In genomic region chr2:28976635-28977034, GRCm38 (mm10) we compare ENCODE assay signal across 8 mouse cellular contexts.
A peak's percentile ranks its signal among the peaks of the same experiment; 100 is the strongest.
DNase-seq lines count a peak whose midpoint lies in the region; ATAC-seq and TF ChIP-seq lines count a peak whose summit lies in the region.

No protein-coding gene starts in this region.

- H3K9me3 ChIP-seq in forebrain, postnatal 0 days (ENCODE audit: low read length), result no peaks in the 10 kb centered on the region
- no peaks in the 10 kb centered on the region for H3K9me3 ChIP-seq in hindbrain, postnatal 0 days (ENCODE audit: low read length)
- H3K9me3 ChIP-seq in midbrain, embryonic 13.5 days, result no peaks in the 10 kb centered on the region

- H3K27me3 ChIP-seq in forebrain, postnatal 0 days (ENCODE audit: insufficient read depth, low read length), result 0 out of 2 replicates have a peak, but pooled peaks cover 5% of the 10 kb centered on the region
- H3K27me3 ChIP-seq in hindbrain, postnatal 0 days (ENCODE audit: insufficient read depth, low read length), result no peaks in the 10 kb centered on the region
- H3K27me3 ChIP-seq in midbrain, embryonic 13.5 days, result peaks cover 57% of the 10 kb centered on the region

- WGBS in forebrain, postnatal 0 days, result 14% methylated on average over 7 of the region's 7 CpGs
- WGBS in hindbrain, postnatal 0 days, result 15% methylated on average over 7 of the region's 7 CpGs
- WGBS in midbrain, embryonic 13.5 days, result 8% methylated on average over 7 of the region's 7 CpGs

- peak; percentile 67 for DNase-seq in R1 (ENCODE audit: low read depth, low spot score)
- peak; percentile 50 for DNase-seq in cerebellum, adult 11-12 months
- peak; percentile 79 for DNase-seq in forebrain, postnatal 0 days
- peak; percentile 88 for DNase-seq in hindbrain, postnatal 0 days (ENCODE audit: low spot score)
- DNase-seq in left cerebral cortex, adult 8-10 months (ENCODE audit: low spot score in 2 of 2), result peak; percentile 8 to 17
- DNase-seq in spleen, adult 12 weeks (ENCODE audit: low spot score), result peak; percentile 6

- no peak overlapping the region for H3K9ac ChIP-seq in forebrain, postnatal 0 days
- H3K9ac ChIP-seq in hindbrain, postnatal 0 days (replicated peaks; ENCODE audit: low read length), result no peak overlapping the region
- H3K9ac ChIP-seq in midbrain, embryonic 13.5 days (replicated peaks), result no peak overlapping the region

- peak; percentile 81 for ATAC-seq in forebrain, postnatal 0 days
- peak; percentile 77 for ATAC-seq in hindbrain, postnatal 0 days
- ATAC-seq in midbrain, embryonic 13.5 days, result peak; percentile 65; the same call in 1 of the 2 replicates
- ATAC-seq in erythroid progenitor cell, adult 5-6 weeks (replicated peaks; ENCODE audit: low FRiP score, poor library complexity, severe bottlenecking), result no peak

- no peak overlapping the region for H3K4me2 ChIP-seq in forebrain, postnatal 0 days (ENCODE audit: low read depth)
- H3K4me2 ChIP-seq in hindbrain, postnatal 0 days (ENCODE audit: low read depth, low read length), result no peak overlapping the region
- H3K4me2 ChIP-seq in midbrain, embryonic 13.5 days (replicated peaks), result no peak overlapping the region

- H3K27ac ChIP-seq in forebrain, postnatal 0 days (ENCODE audit: low read depth, low read length), result no peak overlapping the region
- no peak overlapping the region for H3K27ac ChIP-seq in hindbrain, postnatal 0 days
- H3K27ac ChIP-seq in midbrain, embryonic 13.5 days, result no peak overlapping the region

- no peak overlapping the region for H3K4me3 ChIP-seq in forebrain, postnatal 0 days (ENCODE audit: low read depth, low read length)
- no peak overlapping the region for H3K4me3 ChIP-seq in hindbrain, postnatal 0 days (ENCODE audit: low read length)
- H3K4me3 ChIP-seq in midbrain, embryonic 13.5 days (replicated peaks), result no peak overlapping the region

- no peaks in the 10 kb centered on the region for H3K36me3 ChIP-seq in forebrain, postnatal 0 days (ENCODE audit: insufficient read depth)
- H3K36me3 ChIP-seq in hindbrain, postnatal 0 days (ENCODE audit: insufficient read depth, low read length), result no peaks in the 10 kb centered on the region
- no peaks in the 10 kb centered on the region for H3K36me3 ChIP-seq in midbrain, embryonic 13.5 days

- TF ChIP-seq CTCF in forebrain, postnatal 0 days (IDR thresholded peaks at IDR 0.05; ENCODE audit: low read depth), result peak; percentile 89
- peak; percentile 96 for TF ChIP-seq CTCF in hindbrain, postnatal 0 days (IDR thresholded peaks at IDR 0.05; ENCODE audit: low read depth)

- H3K4me1 ChIP-seq in forebrain, postnatal 0 days (ENCODE audit: insufficient read depth), result no peaks in the 10 kb centered on the region
- H3K4me1 ChIP-seq in hindbrain, postnatal 0 days (ENCODE audit: insufficient read depth, low read length), result 0 out of 2 replicates have a peak, but pooled peaks cover 6% of the 10 kb centered on the region
- peaks cover 50% of the 10 kb centered on the region for H3K4me1 ChIP-seq in midbrain, embryonic 13.5 days (replicated peaks)

Comparison
In these comparisons a context has a peak if more than half of its experiments do, and no peak if none do; other contexts are left out.
1. DNase-seq: peak in every context shown above with its lines; median percentile 88 in hindbrain, postnatal 0 days; 79 in forebrain, postnatal 0 days; 67 in R1; 50 in cerebellum, adult 11-12 months; 12 in left cerebral cortex, adult 8-10 months; 6 in spleen, adult 12 weeks.